Mouse (Mus musculus) myocyte (in vitro differentiated cells): ENCODE results near the gene Zfp652.

Experiments
- MAX ChIP-seq: IDR thresholded peaks from one replicate; pipeline ENCODE4 v1.6.1; 2011; ENCODE audit warnings: low read depth, mild to moderate bottlenecking, control low read depth
- MYOG ChIP-seq, 3 experiments: IDR thresholded peaks; one replicate each; pipeline ENCODE4 v1.6.1; 2011; ENCODE audit warnings: control low read depth in 2 of 3, low read depth in 2 of 3, mild to moderate bottlenecking in 2 of 3; ENCODE audit not compliant: insufficient read length in 2 of 3, control insufficient read depth in 1 of 3, insufficient read depth in 1 of 3
- POLR2A ChIP-seq: IDR thresholded peaks from one replicate; pipeline ENCODE4 v1.6.1; 2011; ENCODE audit warnings: low read depth, mild to moderate bottlenecking, control low read depth, moderate library complexity; ENCODE audit not compliant: insufficient read length
- TCF3 ChIP-seq: IDR thresholded peaks from one replicate; pipeline ENCODE4 v1.6.1; 2011; ENCODE audit warnings: low read depth, control low read depth; ENCODE audit not compliant: insufficient read length

GRCm38 (mm10) chr11:95744521-95744920 is 32.0 kb downstream of the Zfp652 start:
- TF ChIP-seq POLR2A (no peak), MYOG (IDR thresholded peaks at IDR 0.05; ENCODE audit: control insufficient read depth in 1 of 3, insufficient read depth in 1 of 3, insufficient read length in 2 of 3, low read depth in 2 of 3) (no peak), TCF3 (no peak), MAX (no peak)
